Mouse (Mus musculus): ENCODE measurements around the gene Picalm. TPM values are rescaled to one million over a fixed set of nuclear protein-coding genes. Genes with fewer than 3 reads are reported as not detected.

The Picalm gene
- 58.0 and 59.0 TPM in 2 replicates for polyA plus RNA-seq (2014; fragmentation: Nextera tagmentation; extraction: Ambion mirVana)

- WGBS, result under 1% methylated on average over 37 of the region's 72 CpGs
- Histone ChIP-seq H3K27ac (ENCODE audit: low read depth, low read length) (peak within 1 kb of the TSS; percentile 96), H3K9ac (replicated peaks; ENCODE audit: low read depth, low read length) (peak within 1 kb of the TSS; percentile 85), H3K27me3 (ENCODE audit: control insufficient read depth, insufficient read depth, low read length) (no peaks in the 10 kb centered on the region), H3K9me3 (ENCODE audit: control insufficient read depth, low read length) (no peaks in the 10 kb centered on the region), H3K4me2 (ENCODE audit: low read depth, low read length) (peak within 1 kb of the TSS; percentile 90), H3K4me1 (ENCODE audit: control insufficient read depth, insufficient read depth, low read length) (peaks cover 11% of the 10 kb centered on the region; the same call in 1 of the 2 replicates), H3K36me3 (ENCODE audit: control insufficient read depth, insufficient read depth, low read length) (no peaks in the 10 kb centered on the region), H3K4me3 (ENCODE audit: low read depth, low read length) (peak within 1 kb of the TSS; percentile 94)
- peak; percentile 95 for ATAC-seq (ENCODE audit: low read depth)
Observed at GRCm38 (mm10) chr7:90129732-90130392, at the start of gene Picalm. Picalm (plus strand) TSS chr7:90130213.

- Histone ChIP-seq H3K4me2 (ENCODE audit: low read depth, low read length) (no peak overlapping the region), H3K27ac (ENCODE audit: low read depth, low read length) (no peak overlapping the region), H3K36me3 (ENCODE audit: control insufficient read depth, insufficient read depth, low read length) (no peaks in the 10 kb centered on the region), H3K27me3 (ENCODE audit: control insufficient read depth, insufficient read depth, low read length) (no peaks in the 10 kb centered on the region), H3K9me3 (ENCODE audit: control insufficient read depth, low read length) (no peaks in the 10 kb centered on the region), H3K9ac (replicated peaks; ENCODE audit: low read depth, low read length) (no peak overlapping the region), H3K4me1 (ENCODE audit: control insufficient read depth, insufficient read depth, low read length) (no peaks in the 10 kb centered on the region), H3K4me3 (ENCODE audit: low read depth, low read length) (no peak overlapping the region)
- ATAC-seq (ENCODE audit: low read depth), result no peak
- WGBS, result 83% methylated on average over 7 of the region's 7 CpGs
Observed at GRCm38 (mm10) chr7:90083799-90084198, 46.2 kb upstream of the Picalm start.

GRCm38 (mm10) chr7:90084531-90084930 lies 45.5 kb upstream of the Picalm start:
- Histone ChIP-seq H3K27ac (ENCODE audit: low read depth, low read length) (no peak overlapping the region), H3K9me3 (ENCODE audit: control insufficient read depth, low read length) (no peaks in the 10 kb centered on the region), H3K9ac (replicated peaks; ENCODE audit: low read depth, low read length) (no peak overlapping the region), H3K27me3 (ENCODE audit: control insufficient read depth, insufficient read depth, low read length) (no peaks in the 10 kb centered on the region), H3K4me2 (ENCODE audit: low read depth, low read length) (no peak overlapping the region), H3K4me3 (ENCODE audit: low read depth, low read length) (no peak overlapping the region), H3K36me3 (ENCODE audit: control insufficient read depth, insufficient read depth, low read length) (no peaks in the 10 kb centered on the region), H3K4me1 (ENCODE audit: control insufficient read depth, insufficient read depth, low read length) (no peaks in the 10 kb centered on the region)
- no peak for ATAC-seq (ENCODE audit: low read depth)

- Histone ChIP-seq H3K27me3 (ENCODE audit: control insufficient read depth, insufficient read depth, low read length) (no peaks in the 10 kb centered on the region), H3K4me1 (ENCODE audit: control insufficient read depth, insufficient read depth, low read length) (no peaks in the 10 kb centered on the region), H3K9me3 (ENCODE audit: control insufficient read depth, low read length) (no peaks in the 10 kb centered on the region), H3K36me3 (ENCODE audit: control insufficient read depth, insufficient read depth, low read length) (no peaks in the 10 kb centered on the region), H3K9ac (replicated peaks; ENCODE audit: low read depth, low read length) (no peak overlapping the region), H3K27ac (ENCODE audit: low read depth, low read length) (no peak overlapping the region), H3K4me3 (ENCODE audit: low read depth, low read length) (no peak overlapping the region), H3K4me2 (ENCODE audit: low read depth, low read length) (no peak overlapping the region)
- WGBS, result 55% methylated on average over 1 of the region's 1 CpGs
- no peak for ATAC-seq (ENCODE audit: low read depth)
Observed at GRCm38 (mm10) chr7:90085713-90086112, 44.3 kb upstream of the Picalm start.

- no peaks in the 10 kb centered on the region for H3K4me1 ChIP-seq (ENCODE audit: control insufficient read depth, insufficient read depth, low read length)
- H3K4me3 ChIP-seq (ENCODE audit: low read depth, low read length), result no peak overlapping the region
- H3K36me3 ChIP-seq (ENCODE audit: control insufficient read depth, insufficient read depth, low read length), result no peaks in the 10 kb centered on the region
- no peaks in the 10 kb centered on the region for H3K27me3 ChIP-seq (ENCODE audit: control insufficient read depth, insufficient read depth, low read length)
- no peak overlapping the region for H3K27ac ChIP-seq (ENCODE audit: low read depth, low read length)
- H3K9me3 ChIP-seq (ENCODE audit: control insufficient read depth, low read length), result no peaks in the 10 kb centered on the region
- no peak overlapping the region for H3K4me2 ChIP-seq (ENCODE audit: low read depth, low read length)
- H3K9ac ChIP-seq (replicated peaks; ENCODE audit: low read depth, low read length), result no peak overlapping the region
- ATAC-seq (ENCODE audit: low read depth), result no peak
Observed at GRCm38 (mm10) chr7:90086821-90087220, 43.2 kb upstream of the Picalm start.

GRCm38 (mm10) chr7:90090996-90091395 lies 39.0 kb upstream of the Picalm start:
- Histone ChIP-seq H3K4me3 (ENCODE audit: low read depth, low read length) (no peak overlapping the region), H3K9me3 (ENCODE audit: control insufficient read depth, low read length) (no peaks in the 10 kb centered on the region), H3K4me1 (ENCODE audit: control insufficient read depth, insufficient read depth, low read length) (no peaks in the 10 kb centered on the region), H3K9ac (replicated peaks; ENCODE audit: low read depth, low read length) (no peak overlapping the region), H3K27ac (ENCODE audit: low read depth, low read length) (no peak overlapping the region), H3K36me3 (ENCODE audit: control insufficient read depth, insufficient read depth, low read length) (no peaks in the 10 kb centered on the region), H3K27me3 (ENCODE audit: control insufficient read depth, insufficient read depth, low read length) (no peaks in the 10 kb centered on the region), H3K4me2 (ENCODE audit: low read depth, low read length) (no peak overlapping the region)
- WGBS, result 89% methylated on average over 4 of the region's 4 CpGs
- ATAC-seq (ENCODE audit: low read depth), result no peak

- Histone ChIP-seq H3K4me3 (ENCODE audit: low read depth, low read length) (no peak overlapping the region), H3K4me1 (ENCODE audit: control insufficient read depth, insufficient read depth, low read length) (no peaks in the 10 kb centered on the region), H3K9me3 (ENCODE audit: control insufficient read depth, low read length) (no peaks in the 10 kb centered on the region), H3K9ac (replicated peaks; ENCODE audit: low read depth, low read length) (no peak overlapping the region), H3K36me3 (ENCODE audit: control insufficient read depth, insufficient read depth, low read length) (no peaks in the 10 kb centered on the region), H3K27me3 (ENCODE audit: control insufficient read depth, insufficient read depth, low read length) (no peaks in the 10 kb centered on the region), H3K4me2 (ENCODE audit: low read depth, low read length) (no peak overlapping the region), H3K27ac (ENCODE audit: low read depth, low read length) (no peak overlapping the region)
- ATAC-seq (ENCODE audit: low read depth), result no peak
- 63% methylated on average over 2 of the region's 2 CpGs for WGBS
Observed at GRCm38 (mm10) chr7:90091756-90092155, 38.3 kb upstream of the Picalm start.

GRCm38 (mm10) chr7:90092452-90093450 lies 37.3 kb upstream of the Picalm start:
- WGBS, result 86% methylated on average over 8 of the region's 8 CpGs
- H3K27ac ChIP-seq (ENCODE audit: low read depth, low read length), result no peak overlapping the region
- no peak for ATAC-seq (ENCODE audit: low read depth)
- H3K9me3 ChIP-seq (ENCODE audit: control insufficient read depth, low read length), result no peaks in the 10 kb centered on the region
- H3K4me1 ChIP-seq (ENCODE audit: control insufficient read depth, insufficient read depth, low read length), result no peaks in the 10 kb centered on the region
- no peaks in the 10 kb centered on the region for H3K27me3 ChIP-seq (ENCODE audit: control insufficient read depth, insufficient read depth, low read length)
- no peak overlapping the region for H3K4me3 ChIP-seq (ENCODE audit: low read depth, low read length)
- no peak overlapping the region for H3K4me2 ChIP-seq (ENCODE audit: low read depth, low read length)
- H3K36me3 ChIP-seq (ENCODE audit: control insufficient read depth, insufficient read depth, low read length), result no peaks in the 10 kb centered on the region
- no peak overlapping the region for H3K9ac ChIP-seq (replicated peaks; ENCODE audit: low read depth, low read length)

- no peak for ATAC-seq (ENCODE audit: low read depth)
- H3K36me3 ChIP-seq (ENCODE audit: control insufficient read depth, insufficient read depth, low read length), result no peaks in the 10 kb centered on the region
- no peaks in the 10 kb centered on the region for H3K4me1 ChIP-seq (ENCODE audit: control insufficient read depth, insufficient read depth, low read length)
- H3K27me3 ChIP-seq (ENCODE audit: control insufficient read depth, insufficient read depth, low read length), result no peaks in the 10 kb centered on the region
- H3K9ac ChIP-seq (replicated peaks; ENCODE audit: low read depth, low read length), result no peak overlapping the region
- 90% methylated on average over 5 of the region's 5 CpGs for WGBS
- H3K9me3 ChIP-seq (ENCODE audit: control insufficient read depth, low read length), result no peaks in the 10 kb centered on the region
- H3K27ac ChIP-seq (ENCODE audit: low read depth, low read length), result no peak overlapping the region
- no peak overlapping the region for H3K4me3 ChIP-seq (ENCODE audit: low read depth, low read length)
- no peak overlapping the region for H3K4me2 ChIP-seq (ENCODE audit: low read depth, low read length)
Observed at GRCm38 (mm10) chr7:90095097-90095496, 34.9 kb upstream of the Picalm start.

Measured in neural tube, embryonic 14.5 days (tissue).